Mouse (Mus musculus) midbrain, embryonic 15.5 days (tissue): ENCODE results near the gene Vamp3. TPM values are rescaled to one million over a fixed set of nuclear protein-coding genes. Genes with fewer than 3 reads are reported as not detected.

Experiments used
- polyA plus RNA-seq: library from polyadenylated mRNA; unstranded; fragments of >200 nt; fragmentation: Nextera tagmentation; extraction: Ambion mirVana; gene quantifications from 2 replicates; pipeline ENCODE4 v1.2.1, GENCODE M21; 2015

Vamp3 gene
- polyA plus RNA-seq, 1 experiment from 2014 or later, result 48.5 TPM

Other genes with a start within 250 kb of the Vamp3 start
- 25.6 and 26.4 TPM in 2 replicates for gene Errfi1, start 204.0 kb downstream of the Vamp3 start, polyA plus RNA-seq
- gene Park7, start 143.5 kb downstream of the Vamp3 start, polyA plus RNA-seq, result 365 and 370 TPM in 2 replicates
- 0.30 and 0.36 TPM in 2 replicates for gene Tnfrsf9, start 143.4 kb downstream of the Vamp3 start, polyA plus RNA-seq
- not detected in 2 replicates for gene Uts2, start 60.9 kb downstream of the Vamp3 start, polyA plus RNA-seq
- gene Per3, start 13.3 kb downstream of the Vamp3 start, polyA plus RNA-seq, result 3.7 and 3.8 TPM in 2 replicates
- 0.24 and 0.48 TPM in 2 replicates for gene Gm13090, start 31.6 kb upstream of the Vamp3 start, polyA plus RNA-seq